Mouse (Mus musculus): ENCODE results near the gene Ptpn4.

DNA sequence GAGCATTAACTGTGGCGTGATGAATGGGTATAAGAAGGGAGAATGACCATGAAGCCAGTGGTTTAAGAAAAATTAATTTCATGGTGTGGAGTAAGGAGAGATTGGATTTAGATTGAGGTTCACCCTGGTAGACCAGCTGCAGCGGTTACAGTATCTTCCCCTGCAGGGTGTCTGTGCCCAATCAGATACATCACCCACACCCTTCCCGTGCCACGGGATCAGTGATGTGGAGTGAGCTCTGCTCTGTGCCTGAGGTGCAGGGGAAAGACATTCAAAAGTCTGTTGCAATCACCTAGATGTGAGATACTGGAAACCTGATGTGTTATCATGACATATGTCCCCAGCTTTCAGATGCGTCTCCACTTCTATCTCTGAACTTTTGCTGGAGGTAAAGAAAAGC, 15.6 kb upstream of the Ptpn4 start:
- no peak for TF ChIP-seq GATA1 (IDR thresholded peaks at IDR 0.05; ENCODE audit: low read length)
- no peak for TF ChIP-seq TAL1 (IDR thresholded peaks at IDR 0.05; ENCODE audit: low read length)

All from erythroblast, embryonic 14.5 days (primary cell).